Mouse (Mus musculus): ENCODE measurements around the gene Rtn4rl2.
"Not testable (repeated sequence)": the region's sequence is repeated elsewhere in the genome, so short reads cannot be mapped to it uniquely, and the experiment has no call there.

The Rtn4rl2 gene

DNA sequence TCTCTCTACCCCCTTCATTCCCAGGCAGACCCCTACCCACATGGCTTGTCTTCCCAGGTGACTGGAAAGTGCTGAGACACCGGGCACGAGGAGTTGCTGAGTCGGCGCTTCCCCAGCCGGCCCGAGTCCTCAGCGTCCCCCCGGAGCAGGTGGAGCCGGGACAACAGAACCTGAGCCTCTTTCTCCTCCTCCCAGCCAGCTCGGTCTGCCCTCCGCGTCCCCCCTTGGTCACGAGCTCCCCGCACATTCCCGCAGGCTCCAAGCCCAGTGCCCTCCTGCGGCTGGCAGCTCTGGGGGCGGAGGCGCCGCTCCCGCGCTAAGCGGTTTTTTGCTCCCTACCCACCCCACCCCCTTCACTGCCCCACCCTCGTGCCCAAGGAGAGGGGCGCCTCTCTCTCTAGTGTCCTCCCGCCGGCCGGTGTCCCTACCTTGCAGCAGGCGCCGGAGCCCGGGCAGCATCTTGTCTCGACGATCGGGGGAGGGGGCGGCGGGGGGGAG, at the start of gene Rtn4rl2:
TSS of gene Rtn4rl2 (minus strand) at position 477 of the 498 bp plus-strand sequence.
- DNase-seq (ENCODE audit: low read depth, low spot score) = no peak

DNA sequence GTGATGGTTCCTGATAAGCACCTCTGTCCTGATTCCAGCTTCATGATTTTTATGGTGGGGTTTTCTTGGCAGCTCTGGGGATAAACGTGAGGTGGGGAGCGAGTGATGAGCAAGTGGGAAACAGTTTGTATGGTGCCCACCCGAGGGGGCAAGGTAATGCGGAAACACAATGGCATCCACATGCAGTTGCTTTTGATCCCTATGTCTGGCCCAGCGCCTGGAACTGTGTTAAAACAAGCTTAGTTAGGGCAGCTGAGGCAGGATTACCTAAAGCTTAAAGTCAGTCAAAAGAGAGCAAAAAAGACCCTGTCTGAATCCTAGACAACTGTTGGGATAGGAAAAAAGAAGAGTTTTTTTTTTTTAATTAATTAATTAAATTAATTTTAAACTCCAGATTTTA, 48.6 kb upstream of the Rtn4rl2 start:
- no peak for DNase-seq (ENCODE audit: low read depth, low spot score)

DNA sequence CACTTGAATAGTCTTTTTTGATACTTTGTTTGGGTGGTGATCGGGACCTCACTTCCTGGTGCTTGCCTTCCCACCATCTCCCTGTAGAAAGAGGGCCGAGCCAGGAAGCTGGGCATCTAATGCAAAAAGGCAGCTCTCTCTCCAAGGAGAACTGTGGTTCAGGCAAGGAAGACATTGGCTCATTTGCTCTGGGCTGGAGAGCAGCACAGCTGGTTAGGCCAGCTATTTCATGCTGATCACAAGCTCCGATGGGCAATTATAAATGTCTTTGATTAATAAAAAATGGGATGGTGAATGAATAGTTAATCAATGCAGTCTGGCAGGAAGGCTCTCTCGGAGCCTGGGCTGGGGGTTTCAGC, 48.1 kb upstream of the Rtn4rl2 start:
- DNase-seq (ENCODE audit: low read depth, low spot score) = no peak

DNA sequence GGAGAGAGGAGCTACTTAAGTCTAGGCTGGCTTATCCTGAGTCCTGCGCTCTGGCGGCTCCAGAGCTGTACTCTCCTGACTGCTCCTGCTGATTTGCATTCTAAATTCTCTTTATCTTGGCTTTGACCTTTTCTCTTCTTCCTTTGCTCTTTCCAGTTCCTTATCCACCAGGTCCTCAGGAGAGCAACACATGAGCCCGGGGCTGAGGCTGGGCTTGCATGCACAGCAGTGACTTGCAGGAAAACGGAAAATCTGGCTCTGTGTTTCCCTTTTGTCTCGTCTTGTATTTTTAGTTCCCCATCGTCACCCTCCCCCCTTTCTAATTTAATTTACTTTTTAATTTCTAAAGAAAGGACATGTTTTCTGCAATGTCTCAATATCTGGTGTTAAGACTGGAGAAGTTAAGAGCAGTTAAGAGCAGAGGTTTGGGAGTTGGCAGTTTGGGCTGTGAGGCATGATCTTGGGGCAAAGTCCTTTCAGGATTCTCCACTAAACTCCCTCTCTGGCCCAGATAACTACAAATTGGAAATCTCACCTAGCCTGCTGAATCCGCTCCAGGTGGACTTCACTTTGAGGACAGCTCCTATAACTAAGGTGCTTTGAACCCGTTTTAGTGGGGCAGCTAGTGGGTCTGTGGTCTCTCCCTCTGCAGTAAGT, 47.6 kb upstream of the Rtn4rl2 start:
- DNase-seq (ENCODE audit: low read depth, low spot score) = no peak

DNA sequence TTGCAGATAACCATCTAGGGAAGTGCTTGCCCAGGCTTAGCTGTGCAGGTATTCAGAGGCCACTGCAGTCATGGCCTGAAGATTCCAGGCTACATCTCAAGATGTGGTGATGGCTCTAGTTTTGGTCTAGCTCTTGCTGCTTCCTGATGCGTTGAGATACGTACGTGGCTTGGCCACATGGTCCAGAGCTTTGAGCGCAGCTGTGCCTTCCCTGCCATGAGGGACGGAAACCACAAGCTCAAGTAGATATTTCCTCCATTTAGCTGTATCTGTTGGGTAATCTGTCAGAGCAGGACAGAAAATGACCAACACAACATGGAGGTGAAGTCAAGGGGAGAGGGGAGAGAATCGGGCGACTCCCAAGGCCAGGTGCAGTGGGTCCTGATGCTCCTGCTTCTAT, 43.7 kb upstream of the Rtn4rl2 start:
- no peak for DNase-seq (ENCODE audit: low read depth, low spot score)

DNA sequence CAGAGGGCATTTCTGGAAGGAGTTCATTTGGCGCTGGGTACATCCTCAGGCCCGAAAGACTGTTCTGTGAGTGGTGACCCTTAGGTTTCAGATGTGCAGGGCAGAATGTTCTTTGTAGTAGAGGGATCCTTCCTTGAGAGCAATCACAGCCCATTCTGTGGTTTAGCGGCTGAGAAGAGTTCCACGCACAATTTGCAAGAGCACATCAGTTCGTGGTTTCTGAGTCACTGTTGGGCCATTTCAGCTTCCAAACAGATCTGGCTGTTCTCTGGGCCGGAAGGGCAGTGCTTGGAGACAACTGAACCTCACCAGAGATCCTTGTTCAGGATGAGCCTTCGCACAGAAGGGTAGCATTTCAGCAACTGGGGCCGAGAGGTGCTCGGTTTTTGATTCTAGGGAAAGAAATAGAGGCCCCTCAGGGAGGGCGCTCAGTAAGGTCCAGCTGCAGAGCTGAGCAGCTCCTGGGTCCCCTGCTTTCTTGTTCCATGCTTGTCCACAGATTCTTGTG, 33.1 kb upstream of the Rtn4rl2 start:
- DNase-seq (ENCODE audit: low read depth, low spot score) = no peak

DNA sequence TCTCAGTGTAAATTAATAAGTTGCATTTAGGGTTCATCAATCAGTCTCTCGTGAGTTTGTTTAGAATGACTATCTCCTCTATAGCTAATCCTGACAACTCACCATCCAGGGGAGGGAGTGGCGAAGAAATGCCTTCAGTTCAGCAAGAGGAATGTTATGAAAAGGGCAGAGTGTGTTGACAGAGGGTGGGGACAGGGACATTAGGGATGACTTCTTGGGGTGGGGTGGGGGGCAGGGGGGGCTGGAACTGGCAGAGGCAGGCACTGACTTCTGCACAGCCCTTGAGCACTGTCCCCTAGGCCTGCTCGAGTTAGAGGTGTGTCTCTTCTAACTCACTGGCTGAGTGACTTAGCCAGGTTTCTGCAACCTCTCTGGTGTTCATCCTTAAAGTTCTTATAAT, 31.7 kb upstream of the Rtn4rl2 start:
- DNase-seq (ENCODE audit: low read depth, low spot score) = no peak

DNA sequence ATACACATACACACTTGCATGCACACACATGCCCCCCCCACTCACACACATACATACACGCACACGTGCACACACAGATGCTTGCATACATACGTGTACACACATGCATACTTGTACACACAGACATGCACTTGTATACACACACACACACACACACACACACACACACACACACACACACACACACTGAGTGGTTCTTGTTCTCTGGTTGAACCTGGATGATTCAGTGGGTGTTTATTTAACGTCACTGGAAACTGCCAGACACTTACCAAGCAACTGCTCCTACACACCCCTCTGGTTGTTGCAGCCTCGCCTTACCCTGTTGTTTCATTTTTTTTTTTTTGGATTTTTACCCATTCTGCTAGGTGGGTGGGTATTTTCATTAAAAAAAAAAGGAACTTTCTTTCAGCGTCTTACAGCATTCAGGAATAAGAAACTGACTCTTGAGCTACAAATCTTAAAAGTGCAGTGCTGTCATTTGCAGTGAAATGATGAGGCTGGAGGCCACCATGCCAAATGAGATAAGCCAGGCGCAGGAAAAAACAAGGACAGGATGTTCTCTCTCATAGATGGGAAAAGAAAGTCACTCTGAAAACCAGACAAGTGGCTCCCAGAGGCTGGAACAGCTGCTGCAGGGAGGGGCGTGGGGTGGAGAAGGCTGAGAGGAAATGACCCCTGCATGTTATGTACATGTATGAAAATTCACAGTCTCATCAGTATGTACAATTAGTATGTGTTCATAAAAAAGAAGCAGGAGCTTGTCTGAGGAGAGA, 30.2 kb upstream of the Rtn4rl2 start:
- no peak for DNase-seq (ENCODE audit: low read depth, low spot score)

DNA sequence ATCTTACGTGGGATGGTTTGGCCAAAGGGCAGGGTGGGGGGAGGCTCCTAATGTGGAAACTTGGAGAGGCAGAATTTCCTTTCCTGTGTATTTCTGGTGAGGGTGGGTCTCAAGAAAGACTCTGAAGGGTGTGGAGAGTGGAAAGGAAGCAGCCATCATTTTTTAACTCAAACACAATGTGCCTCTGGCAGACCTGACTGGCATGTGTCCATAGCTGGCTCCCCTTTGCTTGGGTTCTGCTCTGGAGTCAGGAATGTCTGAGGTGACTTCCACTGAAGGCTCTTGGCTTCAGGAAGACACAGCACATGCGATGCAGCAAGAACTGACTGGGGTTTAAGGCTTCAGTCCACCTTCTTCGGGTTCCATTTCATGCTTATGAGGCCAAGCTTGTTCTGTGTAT, 28.8 kb upstream of the Rtn4rl2 start:
- no peak for DNase-seq (ENCODE audit: low read depth, low spot score)

DNA sequence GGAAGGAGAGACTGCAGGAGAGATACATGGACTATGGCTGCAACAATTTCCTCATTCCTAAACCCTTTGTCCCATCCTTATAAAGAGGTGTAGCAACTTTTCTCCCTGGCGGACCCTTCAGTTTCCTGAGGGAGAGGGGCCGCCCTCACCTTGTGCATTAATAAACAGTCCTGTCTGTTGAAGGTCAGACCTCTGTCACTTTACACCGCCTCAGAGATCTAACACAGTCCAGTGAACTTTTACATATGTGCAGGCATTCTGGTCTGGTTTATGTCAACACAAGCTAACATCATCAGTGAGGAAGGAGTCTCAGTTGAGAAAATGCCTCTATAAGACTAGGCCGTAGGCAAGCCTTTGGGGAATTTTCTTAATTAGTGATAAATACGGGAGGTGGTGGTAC, 27.4 kb upstream of the Rtn4rl2 start:
- DNase-seq (ENCODE audit: low read depth, low spot score) = no peak

DNA sequence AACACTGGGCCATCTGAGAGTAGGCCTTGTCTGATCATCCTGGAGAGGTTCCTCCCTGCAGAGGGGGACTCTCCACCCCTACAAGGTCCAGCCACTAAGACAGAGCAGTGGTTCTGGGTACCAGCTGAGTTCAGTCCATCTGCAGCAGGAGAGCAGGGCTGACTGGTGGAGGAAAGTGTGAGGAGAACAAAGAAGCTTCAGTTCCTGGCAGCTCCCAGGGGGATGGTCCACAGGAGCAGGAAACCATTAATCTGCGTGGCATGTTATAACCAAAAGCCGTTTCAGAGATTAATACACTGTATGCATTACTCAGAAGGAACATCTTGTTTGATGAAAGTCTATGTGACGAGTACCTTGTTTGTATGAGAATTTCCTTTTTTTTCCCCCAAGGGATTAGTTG, 26.2 kb upstream of the Rtn4rl2 start:
- DNase-seq (ENCODE audit: low read depth, low spot score) = no peak

DNA sequence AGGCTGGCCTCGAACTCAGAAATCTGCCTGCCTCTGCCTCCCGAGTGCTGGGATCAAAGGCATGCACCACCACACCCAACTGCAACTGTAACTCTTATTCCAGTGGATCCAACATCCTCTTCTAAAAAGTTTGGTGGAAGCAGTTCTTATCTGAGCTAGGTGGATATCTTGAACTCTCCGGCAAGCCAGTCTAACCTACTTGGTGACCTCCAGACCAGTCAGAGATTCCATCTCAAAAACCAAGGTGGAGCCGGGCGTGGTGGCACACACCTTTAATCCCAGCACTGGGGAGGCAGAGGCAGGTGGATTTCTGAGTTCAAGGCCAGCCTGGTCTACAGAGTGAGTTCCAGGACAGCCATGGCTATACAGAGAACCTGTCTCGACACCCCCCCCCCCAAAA, 10.2 kb upstream of the Rtn4rl2 start:
- DNase-seq (ENCODE audit: low read depth, low spot score) = not testable (repeated sequence)

DNA sequence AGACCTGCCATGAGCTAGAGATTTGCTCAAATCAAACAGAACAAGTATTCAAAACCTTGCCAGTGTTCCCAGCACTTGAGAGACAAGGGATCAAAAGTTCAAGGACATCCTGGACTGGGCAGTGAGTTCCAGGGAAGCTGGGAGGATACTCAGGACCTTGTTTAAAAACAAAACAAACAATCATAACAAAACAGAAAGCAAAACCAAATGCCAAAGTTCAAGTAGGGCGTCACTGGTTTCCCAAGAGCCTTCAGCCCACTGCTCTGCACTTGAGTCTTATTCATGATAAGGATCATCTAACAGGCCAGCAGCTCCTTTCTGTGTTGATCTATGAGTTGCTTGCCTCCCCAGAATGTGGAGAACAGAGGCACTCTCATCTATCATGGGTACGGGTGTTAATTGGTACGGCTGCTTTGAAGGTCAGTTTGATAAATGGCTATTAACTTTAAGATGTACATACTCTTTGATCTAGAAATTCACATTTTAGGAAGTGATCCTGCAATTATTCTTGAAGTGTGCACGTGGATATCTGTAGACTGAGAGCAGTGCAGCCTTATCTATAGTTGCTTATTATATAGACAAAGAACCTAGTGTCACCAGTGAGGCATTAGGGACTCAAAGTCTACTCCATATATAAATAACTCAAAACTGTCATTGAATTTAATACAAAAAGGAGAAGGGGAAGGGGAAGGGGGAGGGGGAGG, 9.1 kb upstream of the Rtn4rl2 start:
- DNase-seq (ENCODE audit: low read depth, low spot score) = no peak

DNA sequence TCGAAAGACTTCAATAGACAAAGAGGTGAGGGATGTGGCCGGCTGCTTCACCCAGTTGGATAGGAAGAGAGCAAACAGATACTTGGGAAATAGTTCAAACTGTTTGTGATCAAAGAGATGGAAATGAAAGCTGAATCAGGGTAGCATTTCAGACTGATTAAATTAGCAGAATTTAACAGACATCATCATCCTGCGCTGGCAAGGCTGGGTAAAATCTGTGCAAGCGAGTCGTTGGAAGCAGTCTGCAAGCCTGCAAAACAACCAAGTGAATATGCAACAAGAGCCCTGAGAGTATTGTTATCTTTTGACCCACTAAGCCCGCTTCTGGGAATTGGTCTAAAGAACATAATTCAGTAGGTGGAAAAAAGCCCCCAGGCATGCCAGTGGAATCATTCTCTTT, 6.8 kb upstream of the Rtn4rl2 start:
- no peak for DNase-seq (ENCODE audit: low read depth, low spot score)

DNA sequence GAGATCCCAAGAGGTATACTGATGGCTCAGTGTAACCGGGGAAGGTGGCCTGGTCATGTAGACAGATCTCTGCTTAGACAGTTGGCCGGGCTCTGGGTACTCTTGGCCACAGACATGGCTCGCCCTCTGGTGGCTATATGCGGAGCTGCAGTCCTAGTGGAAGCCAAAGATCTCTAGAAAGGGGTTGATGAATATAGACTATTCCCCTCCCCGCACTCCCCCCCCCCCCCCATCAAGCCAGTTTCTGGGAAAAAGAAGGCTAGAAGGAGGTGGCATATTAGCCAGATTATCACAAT, 3.5 kb upstream of the Rtn4rl2 start:
- DNase-seq (ENCODE audit: low read depth, low spot score) = peak; percentile 70

DNA sequence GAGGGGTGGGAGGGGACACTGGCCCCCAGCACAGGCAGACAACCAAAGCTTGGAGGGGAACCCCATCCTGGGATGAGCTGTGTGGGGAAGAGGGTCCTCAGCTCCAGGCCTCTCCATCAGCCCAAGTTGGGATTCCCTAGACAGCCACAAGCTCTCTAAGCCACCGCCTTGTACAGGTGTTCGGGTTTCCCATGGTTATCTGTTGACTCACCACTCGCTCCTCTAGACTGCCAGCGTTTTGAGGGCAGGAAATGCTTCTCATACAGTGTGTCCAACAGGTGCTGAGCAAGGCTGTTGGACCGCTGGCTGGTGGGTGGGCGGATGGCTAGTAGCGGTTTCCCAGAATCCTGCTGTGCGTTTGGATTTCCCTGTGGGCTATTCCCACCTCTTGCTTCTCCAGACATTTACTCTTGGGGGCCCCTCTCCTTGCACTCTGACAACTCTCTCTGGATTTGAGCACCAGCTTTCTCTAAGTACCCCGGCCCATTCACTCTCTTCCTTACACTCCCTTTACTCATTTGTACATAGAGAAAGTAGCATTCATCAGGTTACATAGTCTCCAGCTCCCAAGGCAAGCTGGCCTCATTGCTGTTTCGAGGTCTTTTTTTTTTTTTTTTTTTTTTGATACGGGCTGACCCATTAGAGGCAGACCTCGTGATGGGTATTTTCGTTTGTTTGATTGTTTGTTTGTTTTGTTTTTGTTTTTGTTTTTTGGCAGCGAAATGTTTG, 3.0 kb upstream of the Rtn4rl2 start:
- no peak for DNase-seq (ENCODE audit: low read depth, low spot score)

DNA sequence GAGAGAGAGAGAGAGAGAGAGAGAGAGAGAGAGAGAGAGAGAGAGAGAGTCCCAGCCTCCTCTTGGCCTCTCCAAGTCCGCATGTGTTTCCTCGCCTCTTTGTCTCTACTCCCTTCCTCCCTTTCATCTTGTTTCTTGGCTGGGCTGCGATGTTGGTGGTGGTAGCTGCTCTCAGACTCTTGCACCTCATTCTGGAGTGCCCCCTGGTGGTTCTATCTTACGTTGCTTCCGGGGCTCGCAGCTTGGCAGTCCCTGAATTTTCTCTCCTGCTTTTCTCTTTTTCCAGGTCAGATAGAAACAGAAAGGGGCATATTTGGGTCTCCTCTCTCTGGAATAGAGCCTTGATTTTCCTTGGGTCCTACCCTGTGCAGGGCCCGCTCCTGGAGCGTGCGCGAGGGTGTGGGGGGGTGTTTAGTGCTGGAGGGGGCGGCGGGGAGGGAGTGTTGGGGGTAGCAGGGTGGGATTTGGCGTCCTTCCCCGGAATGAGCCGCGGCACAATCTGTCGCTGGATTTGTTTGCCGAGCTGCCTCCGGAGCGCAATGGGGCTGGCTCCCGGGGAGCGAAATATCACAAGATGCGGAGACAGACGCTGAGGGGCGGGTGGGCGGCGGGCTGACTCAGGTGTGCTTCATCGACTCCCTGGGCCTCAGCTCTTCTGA, 2.3 kb upstream of the Rtn4rl2 start:
- DNase-seq (ENCODE audit: low read depth, low spot score) = peak; percentile 73

DNA sequence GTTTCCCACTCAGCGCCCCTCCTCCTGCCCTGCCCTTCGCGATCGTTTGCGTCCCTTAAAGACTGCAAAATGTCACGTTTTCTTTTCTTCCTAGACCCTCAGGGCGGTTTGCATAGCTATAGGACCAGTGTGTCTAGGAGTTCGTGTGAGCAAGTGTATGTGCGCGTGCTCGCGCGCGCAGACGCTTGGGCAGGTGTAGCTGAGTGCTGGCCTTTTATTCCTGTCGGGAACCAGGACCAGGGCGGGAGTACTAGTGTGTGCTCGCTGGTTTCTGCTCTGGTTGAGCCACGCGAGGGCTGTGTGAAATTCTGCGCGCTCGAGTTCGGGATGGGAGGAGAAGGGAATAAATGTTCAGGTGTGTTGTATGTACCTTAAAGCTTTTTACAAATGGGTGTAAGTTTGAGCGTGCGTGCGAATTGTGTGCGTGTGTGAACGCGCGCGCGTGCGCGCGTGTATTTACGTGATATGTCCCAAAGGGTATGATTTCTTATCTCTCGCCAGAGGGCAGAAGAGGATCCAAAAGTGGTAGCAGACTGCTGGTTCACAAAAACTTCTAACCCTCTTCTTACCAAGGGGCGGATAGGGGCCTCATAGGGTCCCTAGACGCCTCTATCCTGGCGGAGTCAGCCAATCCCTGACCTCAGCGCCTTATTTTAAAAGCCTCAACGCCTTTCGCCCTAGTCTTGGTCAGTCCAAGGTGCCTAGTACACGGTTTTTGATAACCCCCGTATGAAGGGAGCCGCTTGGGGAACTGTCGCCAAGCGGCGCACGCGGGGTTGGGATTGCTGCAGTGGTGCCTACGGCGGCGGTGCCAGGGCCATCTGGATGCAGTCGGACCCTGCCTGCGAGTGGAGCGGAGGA, 1.1 kb upstream of the Rtn4rl2 start:
- no peak for DNase-seq (ENCODE audit: low read depth, low spot score)

DNA sequence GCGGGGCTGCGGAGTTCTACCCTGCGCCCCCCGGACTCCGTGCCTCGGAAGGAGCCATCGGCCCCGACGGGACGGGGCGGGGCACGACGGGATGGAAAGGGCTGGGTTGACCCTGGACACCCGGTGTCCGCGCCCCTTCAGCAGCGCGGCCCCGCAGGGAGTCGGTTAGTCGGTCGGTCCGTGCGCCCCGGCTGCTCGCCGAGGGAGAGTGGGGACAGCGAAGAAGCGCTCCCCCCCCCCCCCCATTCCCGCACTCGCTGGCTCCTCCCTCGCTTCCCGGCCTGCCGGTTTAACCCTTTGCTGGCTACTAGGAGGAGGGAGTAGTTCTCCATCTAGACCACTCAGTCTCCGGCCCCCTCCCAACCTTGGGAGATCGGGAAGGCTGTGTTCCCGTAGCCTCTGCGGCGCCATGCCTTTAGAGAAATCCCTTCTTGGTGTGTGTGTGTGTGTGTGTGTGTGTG, 341 bp upstream of the Rtn4rl2 start:
- DNase-seq (ENCODE audit: low read depth, low spot score) = no peak

All from forelimb bud, embryonic 11.5 days (tissue).